Mouse (Mus musculus) intestine, postnatal 0 days (tissue): ENCODE measurements around the gene Kat6b. TPM values are rescaled to one million over a fixed set of nuclear protein-coding genes. Genes with fewer than 3 reads are reported as not detected.

Experiments
- ATAC-seq: fragments of 200-750 bp; cut with Nextera tagmentation; 2 replicates; pipeline ENCODE4 v1.8.0; 2017; ENCODE audit warnings: mild to moderate bottlenecking, moderate TSS enrichment, moderate library complexity
- H3K27ac ChIP-seq: fragments of 300-500 bp; sonication (generic); 2 replicates; pipeline ENCODE4 v1.5.1; 2014; ENCODE audit warnings: mild to moderate bottlenecking, low read depth, low read length, moderate library complexity
- H3K27me3 ChIP-seq: fragments of 300-500 bp; sonication (generic); replicated peaks from 2 replicates; pipeline ENCODE4 v1.6.1; 2014; ENCODE audit warnings: low read length, mixed read lengths; ENCODE audit not compliant: control insufficient read depth, insufficient read depth
- H3K36me3 ChIP-seq: fragments of 300-500 bp; sonication (generic); 2 replicates; pipeline ENCODE4 v1.6.1; 2014; ENCODE audit warnings: mild to moderate bottlenecking, moderate library complexity; ENCODE audit not compliant: control insufficient read depth, insufficient read depth
- H3K4me1 ChIP-seq: fragments of 300-500 bp; sonication (generic); replicated peaks from 2 replicates; pipeline ENCODE4 v1.6.1; 2014; ENCODE audit warnings: antibody characterized with exemption, low read length, mixed read lengths; ENCODE audit not compliant: control insufficient read depth, insufficient read depth
- H3K4me2 ChIP-seq: fragments of 300-500 bp; sonication (generic); replicated peaks from 2 replicates; pipeline ENCODE4 v1.6.1; 2014; ENCODE audit warnings: low read depth, mild to moderate bottlenecking, moderate library complexity
- H3K4me3 ChIP-seq: fragments of 300-500 bp; sonication (generic); 2 replicates; pipeline ENCODE4 v1.5.1; 2014; ENCODE audit warnings: low read depth, low read length
- H3K9ac ChIP-seq: fragments of 300-500 bp; sonication (generic); 2 replicates; pipeline ENCODE4 v1.6.1; 2014; ENCODE audit warnings: mild to moderate bottlenecking, low read depth, low read length
- H3K9me3 ChIP-seq: fragments of 300-500 bp; sonication (generic); 2 replicates; pipeline ENCODE4 v1.6.1; 2016; ENCODE audit warnings: mixed run types; ENCODE audit not compliant: control insufficient read depth
- CTCF ChIP-seq: sonication (generic); IDR thresholded peaks from 2 replicates; pipeline ENCODE4 v1.5.1; 2016; ENCODE audit warnings: low read depth, mild to moderate bottlenecking, control low read depth, antibody characterized with exemption, moderate library complexity
- WGBS: fragments of 180-500 bp; shearing (Covaris S2); extraction: QIAGEN DNeasy Blood & Tissue Kit; methylation state at CpG from one replicate; pipeline ENCODE4 v1.1.7; 2014; 5-methylcytosine and 5-hydroxymethylcytosine counted together
- polyA plus RNA-seq: library from polyadenylated mRNA; unstranded; fragments of >200 nt; fragmentation: Nextera tagmentation; extraction: Ambion mirVana; gene quantifications from 2 replicates; pipeline ENCODE4 v1.2.1, GENCODE M21; 2015

Gene Kat6b
- polyA plus RNA-seq, 1 experiment from 2014 or later: 4.8 TPM

- no peak for TF ChIP-seq CTCF
- H3K9ac ChIP-seq: no peak overlapping the region
- no peak overlapping the region for H3K4me3 ChIP-seq
- peaks cover 8% of the 10 kb centered on the region for H3K4me1 ChIP-seq
- no peaks in the 10 kb centered on the region for H3K27me3 ChIP-seq
- no peaks in the 10 kb centered on the region for H3K9me3 ChIP-seq
- H3K36me3 ChIP-seq: no peaks in the 10 kb centered on the region
- peak overlapping the region; percentile 35 for H3K4me2 ChIP-seq
- 24% methylated on average over 10 of the region's 10 CpGs for WGBS
- peak; percentile 34; the same call in 1 of the 2 replicates for ATAC-seq
- peak overlapping the region; percentile 11; the same call in 1 of the 2 replicates for H3K27ac ChIP-seq
These were observed 77.4 kb downstream of the Kat6b start for GRCm38 (mm10) chr14:21558440-21559131.

- WGBS: 47% methylated on average over 7 of the region's 7 CpGs
- H3K27ac ChIP-seq: no peak overlapping the region
- no peak overlapping the region for H3K4me3 ChIP-seq
- peak; percentile 65 for ATAC-seq
- no peak overlapping the region for H3K9ac ChIP-seq
- TF ChIP-seq CTCF: peak; percentile 43
- peaks cover 8% of the 10 kb centered on the region for H3K4me1 ChIP-seq
- H3K36me3 ChIP-seq: no peaks in the 10 kb centered on the region
- no peaks in the 10 kb centered on the region for H3K27me3 ChIP-seq
- H3K4me2 ChIP-seq: 0 out of 2 replicates have a peak overlapping the region, but pooled peaks have one; percentile 17
- no peaks in the 10 kb centered on the region for H3K9me3 ChIP-seq
These were observed 78.2 kb downstream of the Kat6b start for GRCm38 (mm10) chr14:21559447-21559846.

GRCm38 (mm10) chr14:21560481-21561209 is 79.4 kb downstream of the Kat6b start:
- Histone ChIP-seq H3K9me3 (no peaks in the 10 kb centered on the region), H3K4me2 (no peak overlapping the region), H3K4me3 (no peak overlapping the region), H3K36me3 (no peaks in the 10 kb centered on the region), H3K27ac (no peak overlapping the region), H3K9ac (no peak overlapping the region), H3K4me1 (peaks cover 8% of the 10 kb centered on the region), H3K27me3 (no peaks in the 10 kb centered on the region)
- no peak for TF ChIP-seq CTCF
- 80% methylated on average over 11 of the region's 11 CpGs for WGBS
- ATAC-seq: no peak

GRCm38 (mm10) chr14:21561396-21562065 is 80.3 kb downstream of the Kat6b start:
- no peak overlapping the region for H3K4me3 ChIP-seq
- H3K9me3 ChIP-seq: no peaks in the 10 kb centered on the region
- H3K27ac ChIP-seq: no peak overlapping the region
- 66% methylated on average over 8 of the region's 8 CpGs for WGBS
- no peaks in the 10 kb centered on the region for H3K36me3 ChIP-seq
- H3K27me3 ChIP-seq: no peaks in the 10 kb centered on the region
- H3K9ac ChIP-seq: no peak overlapping the region
- no peak for TF ChIP-seq CTCF
- no peak overlapping the region for H3K4me2 ChIP-seq
- H3K4me1 ChIP-seq: peaks cover 8% of the 10 kb centered on the region
- ATAC-seq: no peak

- ATAC-seq: no peak
- Histone ChIP-seq H3K27ac (no peak overlapping the region), H3K9ac (no peak overlapping the region), H3K9me3 (no peaks in the 10 kb centered on the region), H3K4me2 (no peak overlapping the region), H3K4me3 (no peak overlapping the region), H3K4me1 (0 out of 2 replicates have a peak, but pooled peaks cover 4% of the 10 kb centered on the region), H3K27me3 (no peaks in the 10 kb centered on the region), H3K36me3 (no peaks in the 10 kb centered on the region)
- WGBS: 57% methylated on average over 4 of the region's 4 CpGs
- no peak for TF ChIP-seq CTCF
These were observed 82.4 kb downstream of the Kat6b start for GRCm38 (mm10) chr14:21563584-21564118.
